Mouse (Mus musculus) myocyte (in vitro differentiated cells): ENCODE data around the gene Ddx50. TPM values are rescaled to one million over a fixed set of nuclear protein-coding genes. Genes with fewer than 3 reads are reported as not detected.

ENCODE experiments used
- H3K27me3 ChIP-seq: one replicate; pipeline ENCODE4 v1.6.1; 2011; ENCODE audit not compliant: control insufficient read depth, insufficient read depth, insufficient read length
- H3K36me3 ChIP-seq: one replicate; pipeline ENCODE4 v1.6.1; 2011; ENCODE audit not compliant: control insufficient read depth, insufficient read depth
- H3K4me2 ChIP-seq: one replicate; pipeline ENCODE4 v1.6.1; 2011; ENCODE audit warnings: low read depth, control low read depth
- H3K4me3 ChIP-seq: one replicate; pipeline ENCODE4 v1.5.1; 2011; ENCODE audit warnings: mild to moderate bottlenecking, control low read depth, moderate library complexity
- H3K79me2 ChIP-seq: one replicate; pipeline ENCODE4 v1.6.1; 2011; ENCODE audit not compliant: control insufficient read depth, insufficient read depth
- H3ac ChIP-seq: one replicate; pipeline ENCODE4 v1.6.1; 2011; ENCODE audit not compliant: control insufficient read depth, insufficient read length
- CEBPB ChIP-seq: IDR thresholded peaks from 2 replicates; pipeline ENCODE4 v1.6.1; 2011; ENCODE audit warnings: mild to moderate bottlenecking, moderate library complexity; ENCODE audit not compliant: poor library complexity, insufficient read depth, severe bottlenecking
- E2F4 ChIP-seq: IDR thresholded peaks from one replicate; pipeline ENCODE4 v1.6.1; 2011; ENCODE audit warnings: mild to moderate bottlenecking, control low read depth, moderate library complexity; ENCODE audit not compliant: insufficient read depth
- MAX ChIP-seq: IDR thresholded peaks from one replicate; pipeline ENCODE4 v1.6.1; 2011; ENCODE audit warnings: low read depth, mild to moderate bottlenecking, control low read depth
- MYOD1 ChIP-seq, 3 experiments: IDR thresholded peaks; one replicate each; pipeline ENCODE4 v1.6.1; 2011; ENCODE audit warnings: control low read depth in 2 of 3, low read depth in 2 of 3, mild to moderate bottlenecking in 2 of 3, moderate library complexity in 1 of 3; ENCODE audit not compliant: insufficient read length in 2 of 3, control insufficient read depth in 1 of 3
- MYOG ChIP-seq, 3 experiments: IDR thresholded peaks; one replicate each; pipeline ENCODE4 v1.6.1; 2011; ENCODE audit warnings: control low read depth in 2 of 3, low read depth in 2 of 3, mild to moderate bottlenecking in 2 of 3; ENCODE audit not compliant: insufficient read length in 2 of 3, control insufficient read depth in 1 of 3, insufficient read depth in 1 of 3
- POLR2A ChIP-seq: IDR thresholded peaks from one replicate; pipeline ENCODE4 v1.6.1; 2011; ENCODE audit warnings: low read depth, mild to moderate bottlenecking, control low read depth, moderate library complexity; ENCODE audit not compliant: insufficient read length
- POLR2AphosphoS2 ChIP-seq: IDR thresholded peaks from one replicate; pipeline ENCODE4 v1.6.1; 2011; ENCODE audit warnings: low read depth, control low read depth; ENCODE audit not compliant: insufficient read length
- REST ChIP-seq: IDR thresholded peaks from one replicate; pipeline ENCODE4 v1.6.1; 2011; ENCODE audit warnings: mild to moderate bottlenecking, control low read depth, moderate library complexity; ENCODE audit not compliant: insufficient read depth, insufficient read length
- SRF ChIP-seq: IDR thresholded peaks from one replicate; pipeline ENCODE4 v1.6.1; 2011; ENCODE audit warnings: low read depth; ENCODE audit not compliant: control insufficient read depth, insufficient read length
- TCF12 ChIP-seq: IDR thresholded peaks from one replicate; pipeline ENCODE4 v1.6.1; 2011; ENCODE audit warnings: mild to moderate bottlenecking, control low read depth; ENCODE audit not compliant: poor library complexity, insufficient read depth, severe bottlenecking
- TCF3 ChIP-seq: IDR thresholded peaks from one replicate; pipeline ENCODE4 v1.6.1; 2011; ENCODE audit warnings: low read depth, control low read depth; ENCODE audit not compliant: insufficient read length
- USF1 ChIP-seq: IDR thresholded peaks from one replicate; pipeline ENCODE4 v1.6.1; 2011; ENCODE audit warnings: low read depth, mild to moderate bottlenecking, control low read depth, moderate library complexity
- polyA plus RNA-seq: library from polyadenylated mRNA; unstranded; fragments of >200 nt; fragmentation: generic; extraction: Trizol; gene quantifications from one replicate; pipeline ENCODE4 v1.2.1, GENCODE M21; 2012; ENCODE audit warnings: missing spikeins

Ddx50 gene
- polyA plus RNA-seq, 1 experiment = 20.0 TPM

- no peak overlapping the region for H3K4me2 ChIP-seq
- TF ChIP-seq MYOG (IDR thresholded peaks at IDR 0.05; ENCODE audit: control insufficient read depth in 1 of 3, insufficient read depth in 1 of 3, insufficient read length in 2 of 3, low read depth in 2 of 3) = no peak
- TF ChIP-seq TCF3 = no peak
- TF ChIP-seq MAX = no peak
- TF ChIP-seq USF1 = no peak
Measured at GRCm38 (mm10) chr10:62683043-62683442, 32.0 kb upstream of the Ddx50 start.

GRCm38 (mm10) chr10:62679833-62680232 is 28.8 kb upstream of the Ddx50 start:
- no peak overlapping the region for H3ac ChIP-seq
- H3K27me3 ChIP-seq = peaks cover 12% of the 10 kb centered on the region
- TF ChIP-seq POLR2AphosphoS2 = no peak
- no peaks in the 10 kb centered on the region for H3K36me3 ChIP-seq
- no peaks in the 10 kb centered on the region for H3K79me2 ChIP-seq
- no peak overlapping the region for H3K4me3 ChIP-seq
- H3K4me2 ChIP-seq = no peak overlapping the region

More at GRCm38 (mm10) chr10:62683043-62683442, 32.0 kb upstream of the Ddx50 start:
- Histone ChIP-seq H3ac (no peak overlapping the region), H3K36me3 (no peaks in the 10 kb centered on the region), H3K27me3 (peaks cover 10% of the 10 kb centered on the region), H3K4me3 (no peak overlapping the region), H3K79me2 (no peaks in the 10 kb centered on the region)

- H3K4me2 ChIP-seq = no peak overlapping the region
- H3K79me2 ChIP-seq = no peaks in the 10 kb centered on the region
- no peak overlapping the region for H3K4me3 ChIP-seq
- no peak overlapping the region for H3ac ChIP-seq
- peaks cover 12% of the 10 kb centered on the region for H3K27me3 ChIP-seq
- H3K36me3 ChIP-seq = no peaks in the 10 kb centered on the region
- no peak for TF ChIP-seq E2F4
- no peak for TF ChIP-seq MAX
- TF ChIP-seq TCF3 = peak; percentile 8
- TF ChIP-seq POLR2A = no peak
- no peak for TF ChIP-seq POLR2AphosphoS2
- TF ChIP-seq REST = no peak
- TF ChIP-seq TCF12 = no peak
- peak in 2 of 3 experiments; percentile 44 to 64 for TF ChIP-seq MYOG (IDR thresholded peaks at IDR 0.05; ENCODE audit: control insufficient read depth in 1 of 3, insufficient read depth in 1 of 3, insufficient read length in 2 of 3, low read depth in 2 of 3)
- TF ChIP-seq CEBPB = no peak
Measured at GRCm38 (mm10) chr10:62677329-62677728, 26.3 kb upstream of the Ddx50 start.

GRCm38 (mm10) chr10:62676196-62676595 is 25.2 kb upstream of the Ddx50 start:
- no peak overlapping the region for H3ac ChIP-seq
- H3K27me3 ChIP-seq = peaks cover 6% of the 10 kb centered on the region
- no peak overlapping the region for H3K4me2 ChIP-seq
- no peaks in the 10 kb centered on the region for H3K79me2 ChIP-seq
- H3K36me3 ChIP-seq = no peaks in the 10 kb centered on the region
- TF ChIP-seq MYOG (IDR thresholded peaks at IDR 0.05; ENCODE audit: control insufficient read depth in 1 of 3, insufficient read depth in 1 of 3, insufficient read length in 2 of 3, low read depth in 2 of 3) = no peak
- TF ChIP-seq USF1 = no peak
- no peak for TF ChIP-seq CEBPB
- no peak for TF ChIP-seq POLR2A
- TF ChIP-seq MYOD1 (IDR thresholded peaks at IDR 0.05; ENCODE audit: control insufficient read depth in 1 of 3, insufficient read length in 2 of 3, low read depth in 2 of 3) = no peak
- no peak for TF ChIP-seq E2F4
- TF ChIP-seq MAX = no peak
- no peak for TF ChIP-seq REST
- no peak overlapping the region for H3K4me3 ChIP-seq

- peaks cover 18% of the 10 kb centered on the region for H3K27me3 ChIP-seq
- H3K4me2 ChIP-seq = no peak overlapping the region
- H3K79me2 ChIP-seq = no peaks in the 10 kb centered on the region
- TF ChIP-seq TCF3 (no peak), CEBPB (no peak), SRF (no peak), E2F4 (no peak), MYOG (IDR thresholded peaks at IDR 0.05; ENCODE audit: control insufficient read depth in 1 of 3, insufficient read depth in 1 of 3, insufficient read length in 2 of 3, low read depth in 2 of 3) (no peak), USF1 (no peak), TCF12 (no peak), POLR2AphosphoS2 (no peak), POLR2A (no peak), MAX (no peak), MYOD1 (IDR thresholded peaks at IDR 0.05; ENCODE audit: control insufficient read depth in 1 of 3, insufficient read length in 2 of 3, low read depth in 2 of 3) (no peak), REST (no peak)
- H3K36me3 ChIP-seq = no peaks in the 10 kb centered on the region
- H3K4me3 ChIP-seq = no peak overlapping the region
- no peak overlapping the region for H3ac ChIP-seq
Measured at GRCm38 (mm10) chr10:62672359-62672758, 21.3 kb upstream of the Ddx50 start.

- Histone ChIP-seq H3ac (no peak overlapping the region), H3K4me3 (no peak overlapping the region), H3K4me2 (no peak overlapping the region), H3K36me3 (no peaks in the 10 kb centered on the region), H3K27me3 (peaks cover 25% of the 10 kb centered on the region), H3K79me2 (no peaks in the 10 kb centered on the region)
- no peak for TF ChIP-seq MYOG (IDR thresholded peaks at IDR 0.05; ENCODE audit: control insufficient read depth in 1 of 3, insufficient read depth in 1 of 3, insufficient read length in 2 of 3, low read depth in 2 of 3)
- TF ChIP-seq TCF3 = no peak
- no peak for TF ChIP-seq CEBPB
- no peak for TF ChIP-seq USF1
- TF ChIP-seq MAX = no peak
- TF ChIP-seq TCF12 = no peak
- no peak for TF ChIP-seq MYOD1 (IDR thresholded peaks at IDR 0.05; ENCODE audit: control insufficient read depth in 1 of 3, insufficient read length in 2 of 3, low read depth in 2 of 3)
- no peak for TF ChIP-seq POLR2A
- no peak for TF ChIP-seq SRF
- TF ChIP-seq E2F4 = no peak
- TF ChIP-seq REST = no peak
- TF ChIP-seq POLR2AphosphoS2 = no peak
Measured at GRCm38 (mm10) chr10:62669245-62669644, 18.2 kb upstream of the Ddx50 start.
